Mouse (Mus musculus): ENCODE measurements at regions not wholly inside any gene's neighbourhood (a gene's known extent, or its start where the extent isn't known, plus 50 kb on each side); places are given as distances from the start of the nearest gene placed in this dataset.

- no peak for TF ChIP-seq CTCF (IDR thresholded peaks at IDR 0.05; ENCODE audit: control insufficient read depth, insufficient read depth, insufficient read length)
- TF ChIP-seq MAX (IDR thresholded peaks at IDR 0.05), result no peak
- no peak for TF ChIP-seq CEBPB (IDR thresholded peaks at IDR 0.05; ENCODE audit: low read depth)
- no peak for TF ChIP-seq MYOG (IDR thresholded peaks at IDR 0.05; ENCODE audit: control insufficient read depth, extremely low read depth, insufficient read length)
Measured at GRCm38 (mm10) chr3:133818966-133819700, 274.2 kb upstream of the Tet2 start.
